Mouse (Mus musculus) myocyte (in vitro differentiated cells): ENCODE data around the gene Nlrc5. TPM values are rescaled to one million over a fixed set of nuclear protein-coding genes. Genes with fewer than 3 reads are reported as not detected.
A peak's percentile ranks its signal among the peaks of the same experiment; 100 is the strongest.

ENCODE experiments used
- H3K27me3 ChIP-seq: one replicate; pipeline ENCODE4 v1.6.1; 2011; ENCODE audit not compliant: control insufficient read depth, insufficient read depth, insufficient read length
- H3K36me3 ChIP-seq: one replicate; pipeline ENCODE4 v1.6.1; 2011; ENCODE audit not compliant: control insufficient read depth, insufficient read depth
- H3K4me2 ChIP-seq: one replicate; pipeline ENCODE4 v1.6.1; 2011; ENCODE audit warnings: low read depth, control low read depth
- H3K4me3 ChIP-seq: one replicate; pipeline ENCODE4 v1.5.1; 2011; ENCODE audit warnings: mild to moderate bottlenecking, control low read depth, moderate library complexity
- H3K79me2 ChIP-seq: one replicate; pipeline ENCODE4 v1.6.1; 2011; ENCODE audit not compliant: control insufficient read depth, insufficient read depth
- H3ac ChIP-seq: one replicate; pipeline ENCODE4 v1.6.1; 2011; ENCODE audit not compliant: control insufficient read depth, insufficient read length
- CEBPB ChIP-seq: IDR thresholded peaks from 2 replicates; pipeline ENCODE4 v1.6.1; 2011; ENCODE audit warnings: mild to moderate bottlenecking, moderate library complexity; ENCODE audit not compliant: poor library complexity, insufficient read depth, severe bottlenecking
- E2F4 ChIP-seq: IDR thresholded peaks from one replicate; pipeline ENCODE4 v1.6.1; 2011; ENCODE audit warnings: mild to moderate bottlenecking, control low read depth, moderate library complexity; ENCODE audit not compliant: insufficient read depth
- MAX ChIP-seq: IDR thresholded peaks from one replicate; pipeline ENCODE4 v1.6.1; 2011; ENCODE audit warnings: low read depth, mild to moderate bottlenecking, control low read depth
- MYOD1 ChIP-seq, 3 experiments: IDR thresholded peaks; one replicate each; pipeline ENCODE4 v1.6.1; 2011; ENCODE audit warnings: control low read depth in 2 of 3, low read depth in 2 of 3, mild to moderate bottlenecking in 2 of 3, moderate library complexity in 1 of 3; ENCODE audit not compliant: insufficient read length in 2 of 3, control insufficient read depth in 1 of 3
- MYOG ChIP-seq, 3 experiments: IDR thresholded peaks; one replicate each; pipeline ENCODE4 v1.6.1; 2011; ENCODE audit warnings: control low read depth in 2 of 3, low read depth in 2 of 3, mild to moderate bottlenecking in 2 of 3; ENCODE audit not compliant: insufficient read length in 2 of 3, control insufficient read depth in 1 of 3, insufficient read depth in 1 of 3
- POLR2A ChIP-seq: IDR thresholded peaks from one replicate; pipeline ENCODE4 v1.6.1; 2011; ENCODE audit warnings: low read depth, mild to moderate bottlenecking, control low read depth, moderate library complexity; ENCODE audit not compliant: insufficient read length
- POLR2AphosphoS2 ChIP-seq: IDR thresholded peaks from one replicate; pipeline ENCODE4 v1.6.1; 2011; ENCODE audit warnings: low read depth, control low read depth; ENCODE audit not compliant: insufficient read length
- REST ChIP-seq: IDR thresholded peaks from one replicate; pipeline ENCODE4 v1.6.1; 2011; ENCODE audit warnings: mild to moderate bottlenecking, control low read depth, moderate library complexity; ENCODE audit not compliant: insufficient read depth, insufficient read length
- SRF ChIP-seq: IDR thresholded peaks from one replicate; pipeline ENCODE4 v1.6.1; 2011; ENCODE audit warnings: low read depth; ENCODE audit not compliant: control insufficient read depth, insufficient read length
- TCF12 ChIP-seq: IDR thresholded peaks from one replicate; pipeline ENCODE4 v1.6.1; 2011; ENCODE audit warnings: mild to moderate bottlenecking, control low read depth; ENCODE audit not compliant: poor library complexity, insufficient read depth, severe bottlenecking
- TCF3 ChIP-seq: IDR thresholded peaks from one replicate; pipeline ENCODE4 v1.6.1; 2011; ENCODE audit warnings: low read depth, control low read depth; ENCODE audit not compliant: insufficient read length
- USF1 ChIP-seq: IDR thresholded peaks from one replicate; pipeline ENCODE4 v1.6.1; 2011; ENCODE audit warnings: low read depth, mild to moderate bottlenecking, control low read depth, moderate library complexity
- polyA plus RNA-seq: library from polyadenylated mRNA; unstranded; fragments of >200 nt; fragmentation: generic; extraction: Trizol; gene quantifications from one replicate; pipeline ENCODE4 v1.2.1, GENCODE M21; 2012; ENCODE audit warnings: missing spikeins

Gene Nlrc5
- polyA plus RNA-seq, 1 experiment = 0.40 TPM

DNA sequence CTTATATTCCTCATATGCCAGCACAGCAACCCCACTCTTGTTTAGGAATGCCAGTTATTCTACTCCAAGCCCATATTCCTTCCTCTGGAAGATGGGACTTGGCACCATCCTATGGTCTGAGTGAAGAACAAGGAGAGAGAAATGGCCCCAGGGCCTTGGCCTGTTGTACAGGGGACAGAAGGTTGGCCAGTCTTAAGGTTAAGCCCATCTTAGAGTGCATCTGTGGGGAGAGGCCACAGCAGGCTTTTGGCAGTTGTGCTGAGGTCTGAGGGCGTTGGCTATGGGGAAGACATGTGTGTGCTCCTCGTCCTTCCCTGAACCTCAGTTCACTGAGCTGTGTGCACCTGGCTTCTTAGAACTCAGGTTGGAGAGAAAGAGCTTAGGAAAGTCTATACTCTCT lies 118.5 kb downstream of the Nlrc5 start:
- TF ChIP-seq MYOD1 (IDR thresholded peaks at IDR 0.05; ENCODE audit: control insufficient read depth in 1 of 3, insufficient read length in 2 of 3, low read depth in 2 of 3) (peak in 1 of 3 experiments; percentile 49), MYOG (IDR thresholded peaks at IDR 0.05; ENCODE audit: control insufficient read depth in 1 of 3, insufficient read depth in 1 of 3, insufficient read length in 2 of 3, low read depth in 2 of 3) (peak in 2 of 3 experiments; percentile 46 to 68), E2F4 (no peak)
- H3K4me2 ChIP-seq = no peak overlapping the region
- no peaks in the 10 kb centered on the region for H3K36me3 ChIP-seq
- no peaks in the 10 kb centered on the region for H3K79me2 ChIP-seq
- no peak overlapping the region for H3ac ChIP-seq
- H3K4me3 ChIP-seq = no peak overlapping the region
- no peaks in the 10 kb centered on the region for H3K27me3 ChIP-seq

DNA sequence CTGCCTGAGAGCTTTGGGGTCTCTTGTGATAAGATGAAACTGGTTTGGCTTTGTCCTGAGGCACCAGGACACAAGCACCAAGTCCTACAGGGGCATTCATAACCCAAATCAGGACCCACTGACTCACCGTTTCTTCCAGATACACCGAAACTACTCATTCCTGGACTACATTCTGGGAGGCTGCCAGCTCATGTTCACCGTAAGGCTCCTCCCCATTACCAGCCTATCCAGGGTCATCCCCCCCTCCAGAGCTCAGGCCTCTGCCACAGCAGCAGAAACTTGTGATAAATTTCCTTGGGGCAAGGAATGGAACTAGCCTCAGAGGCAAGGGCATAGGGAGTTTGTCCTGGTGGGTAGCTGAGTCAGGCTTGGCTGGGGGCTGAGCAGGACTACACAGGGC lies 123.1 kb downstream of the Nlrc5 start:
- no peak overlapping the region for H3K4me3 ChIP-seq
- no peak overlapping the region for H3K4me2 ChIP-seq
- no peaks in the 10 kb centered on the region for H3K79me2 ChIP-seq
- TF ChIP-seq POLR2A (no peak), CEBPB (no peak), USF1 (no peak), TCF12 (no peak), MYOD1 (IDR thresholded peaks at IDR 0.05; ENCODE audit: control insufficient read depth in 1 of 3, insufficient read length in 2 of 3, low read depth in 2 of 3) (no peak), MYOG (IDR thresholded peaks at IDR 0.05; ENCODE audit: control insufficient read depth in 1 of 3, insufficient read depth in 1 of 3, insufficient read length in 2 of 3, low read depth in 2 of 3) (no peak), MAX (no peak), E2F4 (no peak), SRF (no peak), TCF3 (no peak)
- H3K27me3 ChIP-seq = no peaks in the 10 kb centered on the region
- no peak overlapping the region for H3ac ChIP-seq
- H3K36me3 ChIP-seq = no peaks in the 10 kb centered on the region

DNA sequence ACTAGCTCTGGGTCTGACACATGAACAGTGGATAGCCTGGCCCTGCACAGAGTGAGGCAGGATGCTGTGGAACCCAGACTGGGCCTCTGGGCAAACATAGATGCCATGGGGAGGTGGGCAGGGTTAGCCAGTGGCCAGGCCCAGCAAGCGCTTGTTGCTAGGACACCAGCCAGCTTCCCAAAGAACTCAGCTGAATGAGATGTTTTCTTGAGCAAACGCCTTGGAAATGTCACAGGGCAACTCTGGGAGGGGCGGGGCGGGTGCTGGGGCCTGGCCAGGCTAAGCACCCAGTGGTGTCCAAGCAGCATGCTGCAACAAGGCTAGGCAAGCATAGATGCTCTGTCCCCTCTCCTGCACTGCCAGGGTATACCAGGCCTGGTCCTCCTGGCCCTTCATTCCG lies 127.1 kb downstream of the Nlrc5 start:
- H3ac ChIP-seq = no peak overlapping the region
- no peak overlapping the region for H3K4me3 ChIP-seq
- TF ChIP-seq POLR2AphosphoS2 = no peak
- TF ChIP-seq E2F4 = no peak
- no peak for TF ChIP-seq REST
- TF ChIP-seq POLR2A = no peak
- TF ChIP-seq SRF = no peak

GRCm38 (mm10) chr8:94564421-94564820 lies 130.3 kb downstream of the Nlrc5 start:
- Histone ChIP-seq H3K36me3 (no peaks in the 10 kb centered on the region), H3K79me2 (no peaks in the 10 kb centered on the region), H3K4me3 (no peak overlapping the region), H3K4me2 (no peak overlapping the region), H3ac (no peak overlapping the region), H3K27me3 (no peaks in the 10 kb centered on the region)
- no peak for TF ChIP-seq CEBPB

More for the DNA sequence above, 127.1 kb downstream of the Nlrc5 start:
- Histone ChIP-seq H3K36me3 (no peaks in the 10 kb centered on the region), H3K27me3 (no peaks in the 10 kb centered on the region), H3K79me2 (no peaks in the 10 kb centered on the region), H3K4me2 (no peak overlapping the region)

- no peaks in the 10 kb centered on the region for H3K79me2 ChIP-seq
- no peak overlapping the region for H3K4me3 ChIP-seq
- TF ChIP-seq E2F4 = no peak
- H3K36me3 ChIP-seq = no peaks in the 10 kb centered on the region
- H3K27me3 ChIP-seq = no peaks in the 10 kb centered on the region
- no peak overlapping the region for H3K4me2 ChIP-seq
- no peak overlapping the region for H3ac ChIP-seq
These were observed 131.9 kb downstream of the Nlrc5 start for GRCm38 (mm10) chr8:94566033-94566432.

DNA sequence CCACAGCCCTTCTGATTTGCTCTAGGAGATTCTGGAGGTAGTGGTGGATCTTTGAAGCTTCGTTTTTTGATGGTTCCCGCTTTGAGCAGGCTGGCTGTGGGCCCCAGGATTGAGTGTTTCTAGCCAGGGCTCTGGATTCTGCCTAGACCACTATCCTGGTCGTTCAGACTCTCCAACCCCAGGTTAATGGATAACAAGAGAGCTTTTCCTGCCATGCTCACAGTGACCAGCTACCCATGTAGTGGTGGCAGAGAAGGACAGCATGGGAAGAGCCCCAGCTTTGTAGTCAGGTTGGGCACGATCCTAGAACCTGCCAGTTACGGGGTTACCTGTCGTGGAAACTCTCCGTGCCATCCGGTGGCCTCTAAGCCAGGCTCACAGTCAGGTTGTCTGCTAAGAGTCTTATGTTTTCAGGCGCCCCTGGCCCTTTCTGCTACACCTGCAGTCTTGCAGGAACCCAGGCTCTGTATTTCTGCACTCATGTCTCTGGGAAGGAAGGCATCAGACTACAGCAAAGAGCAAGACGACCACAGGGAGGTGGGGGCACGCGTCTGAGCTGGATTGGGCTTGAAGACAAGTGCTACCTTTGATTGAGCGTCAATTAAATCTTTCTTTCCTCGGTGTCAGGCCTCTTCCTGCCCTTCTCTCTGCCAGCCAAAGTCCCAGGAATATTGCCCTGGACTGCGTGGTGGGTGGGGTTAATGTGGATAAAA lies 132.4 kb downstream of the Nlrc5 start:
- TF ChIP-seq USF1 (no peak), MYOD1 (IDR thresholded peaks at IDR 0.05; ENCODE audit: control insufficient read depth in 1 of 3, insufficient read length in 2 of 3, low read depth in 2 of 3) (no peak), POLR2A (no peak), REST (no peak), TCF12 (no peak), CEBPB (no peak), TCF3 (no peak), MAX (no peak), SRF (no peak), E2F4 (no peak), POLR2AphosphoS2 (no peak), MYOG (IDR thresholded peaks at IDR 0.05; ENCODE audit: control insufficient read depth in 1 of 3, insufficient read depth in 1 of 3, insufficient read length in 2 of 3, low read depth in 2 of 3) (no peak)
- Histone ChIP-seq H3ac (no peak overlapping the region), H3K4me3 (no peak overlapping the region), H3K27me3 (no peaks in the 10 kb centered on the region), H3K36me3 (no peaks in the 10 kb centered on the region), H3K79me2 (no peaks in the 10 kb centered on the region), H3K4me2 (no peak overlapping the region)
